Mouse (Mus musculus): ENCODE data around the gene Gm2026.
"Not testable (repeated sequence)": the region's sequence is repeated elsewhere in the genome, so short reads cannot be mapped to it uniquely, and the experiment has no call there.

Gene Gm2026

GRCm38 (mm10) chr2:175965031-175965430 lies at the start of gene Gm2026:
Gene Gm2026 (plus strand): TSS chr2:175965331.
- DNase-seq = not testable (repeated sequence)

GRCm38 (mm10) chr2:175931000-175931399 lies 34.1 kb upstream of the Gm2026 start, which contains the start of gene Zfp966:
Gene Zfp966 (minus strand): TSS chr2:175931100.
- not testable (repeated sequence) for DNase-seq
